Mouse (Mus musculus): ENCODE measurements around the gene Cyb5rl. TPM values are rescaled to one million over a fixed set of nuclear protein-coding genes. Genes with fewer than 3 reads are reported as not detected.
"Not testable (repeated sequence)": the region's sequence is repeated elsewhere in the genome, so short reads cannot be mapped to it uniquely, and the experiment has no call there.

Gene Cyb5rl
- polyA plus RNA-seq, 1 experiment from 2014 or later = 3.6 TPM

DNA sequence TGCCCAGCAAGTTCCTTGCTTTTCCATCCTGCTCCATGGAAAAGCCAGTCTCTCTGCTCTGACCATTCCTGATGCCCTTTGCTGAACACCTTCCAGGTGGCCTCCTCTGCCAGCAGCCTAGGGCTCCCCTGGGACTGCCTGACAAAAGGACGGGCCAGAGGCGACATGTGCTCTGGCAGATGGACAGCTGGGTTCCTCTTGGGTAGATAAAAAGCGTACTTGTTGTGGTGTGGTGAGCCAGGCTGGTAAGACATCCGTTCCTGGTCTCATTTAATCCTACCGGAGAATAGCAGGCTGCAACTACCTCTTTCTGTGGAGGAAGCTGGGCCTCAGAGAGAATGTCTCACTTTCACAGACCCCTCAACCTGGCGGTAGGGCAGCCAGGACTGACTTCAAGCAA is 29.3 kb downstream of the Cyb5rl start:
- H3K27me3 ChIP-seq = no peaks in the 10 kb centered on the region
- H3K4me3 ChIP-seq = no peak overlapping the region
- H3K4me2 ChIP-seq (replicated peaks) = no peak overlapping the region
- 33% methylated on average over 6 of the region's 6 CpGs for WGBS
- no peak for ATAC-seq (replicated peaks)
- no peak overlapping the region for H3K27ac ChIP-seq (replicated peaks)
- no peak overlapping the region for H3K9ac ChIP-seq (replicated peaks)
- peaks cover 3% of the 10 kb centered on the region; the same call in 1 of the 2 replicates for H3K4me1 ChIP-seq
- no peaks in the 10 kb centered on the region for H3K9me3 ChIP-seq
- no peaks in the 10 kb centered on the region for H3K36me3 ChIP-seq

GRCm38 (mm10) chr4:107096841-107097373 is 30.1 kb downstream of the Cyb5rl start, which contains the start of gene Cdcp2:
Gene Cdcp2 (plus strand): TSS chr4:107096891.
- ATAC-seq (replicated peaks) = no peak
- Histone ChIP-seq H3K4me1 (peaks cover 3% of the 10 kb centered on the region; the same call in 1 of the 2 replicates), H3K4me3 (no peak within 1 kb of the TSS), H3K9ac (replicated peaks) (no peak within 1 kb of the TSS), H3K27me3 (no peaks in the 10 kb centered on the region), H3K27ac (replicated peaks) (no peak within 1 kb of the TSS), H3K4me2 (replicated peaks) (no peak within 1 kb of the TSS), H3K36me3 (no peaks in the 10 kb centered on the region), H3K9me3 (no peaks in the 10 kb centered on the region)
- WGBS = 58% methylated on average over 16 of the region's 16 CpGs

DNA sequence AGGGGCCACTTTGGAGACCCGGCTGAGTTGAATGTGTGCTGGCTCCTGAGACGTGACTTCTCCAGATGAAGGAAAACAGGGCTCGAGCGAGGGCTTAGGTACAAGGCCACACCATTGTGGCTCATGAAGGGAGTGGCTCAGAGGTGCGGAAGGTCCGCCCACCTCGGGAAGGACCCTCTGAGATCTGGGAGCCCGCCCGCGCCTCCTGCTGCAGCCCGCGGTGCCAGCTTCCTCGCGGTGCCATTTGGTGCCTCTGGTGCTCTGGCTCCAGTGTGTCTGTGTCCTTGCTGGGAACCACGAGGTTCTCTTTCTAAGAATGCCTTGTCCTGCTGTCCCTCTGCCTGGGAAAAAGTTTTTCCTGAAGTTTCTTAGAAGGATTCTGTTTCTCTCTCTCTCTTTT is 31.1 kb downstream of the Cyb5rl start:
- Histone ChIP-seq H3K9ac (replicated peaks) (no peak overlapping the region), H3K9me3 (no peaks in the 10 kb centered on the region), H3K4me3 (no peak overlapping the region), H3K27ac (replicated peaks) (no peak overlapping the region), H3K36me3 (no peaks in the 10 kb centered on the region), H3K4me2 (replicated peaks) (no peak overlapping the region), H3K27me3 (no peaks in the 10 kb centered on the region), H3K4me1 (peaks cover 3% of the 10 kb centered on the region; the same call in 1 of the 2 replicates)
- ATAC-seq (replicated peaks) = no peak
- 66% methylated on average over 15 of the region's 15 CpGs for WGBS

GRCm38 (mm10) chr4:107098375-107098774 is 31.6 kb downstream of the Cyb5rl start:
- Histone ChIP-seq H3K36me3 (no peaks in the 10 kb centered on the region), H3K9ac (replicated peaks) (no peak overlapping the region), H3K4me1 (peaks cover 3% of the 10 kb centered on the region; the same call in 1 of the 2 replicates), H3K4me2 (replicated peaks) (no peak overlapping the region), H3K9me3 (no peaks in the 10 kb centered on the region), H3K4me3 (no peak overlapping the region), H3K27ac (replicated peaks) (no peak overlapping the region), H3K27me3 (no peaks in the 10 kb centered on the region)
- no peak for ATAC-seq (replicated peaks)
- WGBS = 87% methylated on average over 10 of the region's 10 CpGs

DNA sequence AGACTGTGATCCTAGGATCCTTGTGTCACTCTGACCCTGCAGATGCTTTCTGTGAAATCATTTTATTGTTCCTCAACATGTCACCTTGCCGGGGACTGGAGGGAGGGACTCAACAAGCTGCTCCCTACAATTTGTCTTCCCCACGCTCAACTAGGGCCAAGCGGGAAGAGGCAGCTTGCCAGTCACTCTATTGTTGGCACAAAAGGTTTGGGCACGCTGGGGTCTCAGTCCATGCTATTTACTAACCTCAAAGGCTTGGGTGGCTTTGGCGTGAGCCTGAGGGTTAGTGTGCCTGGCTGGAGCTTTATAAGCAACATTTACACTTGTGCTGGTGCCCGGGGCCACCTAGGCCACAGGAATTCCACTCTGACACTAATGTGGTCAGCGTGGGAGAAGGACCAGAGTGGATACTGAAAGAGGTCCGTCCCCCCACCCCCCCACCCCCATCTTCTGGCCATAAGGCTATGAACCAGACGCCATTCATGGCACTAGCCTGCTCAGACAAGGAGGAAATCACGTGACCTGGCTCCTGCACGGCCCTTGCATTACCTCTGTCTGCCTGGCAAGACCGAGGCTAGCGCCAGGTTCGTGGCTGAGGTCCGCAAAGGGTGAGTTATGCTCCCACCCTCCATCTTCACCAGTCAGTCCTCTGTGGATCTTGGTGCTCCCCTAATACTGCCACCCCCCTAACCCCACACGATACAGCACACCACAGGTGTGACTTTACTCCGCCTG is 32.2 kb downstream of the Cyb5rl start:
- no peak overlapping the region for H3K4me2 ChIP-seq (replicated peaks)
- H3K4me3 ChIP-seq = no peak overlapping the region
- peaks cover 3% of the 10 kb centered on the region; the same call in 1 of the 2 replicates for H3K4me1 ChIP-seq
- no peak overlapping the region for H3K9ac ChIP-seq (replicated peaks)
- H3K27me3 ChIP-seq = no peaks in the 10 kb centered on the region
- no peaks in the 10 kb centered on the region for H3K36me3 ChIP-seq
- no peaks in the 10 kb centered on the region for H3K9me3 ChIP-seq
- no peak overlapping the region for H3K27ac ChIP-seq (replicated peaks)
- 66% methylated on average over 17 of the region's 17 CpGs for WGBS
- ATAC-seq (replicated peaks) = no peak

GRCm38 (mm10) chr4:107102220-107102619 is 35.4 kb downstream of the Cyb5rl start:
- Histone ChIP-seq H3K27ac (replicated peaks) (no peak overlapping the region), H3K4me3 (no peak overlapping the region), H3K4me1 (no peaks in the 10 kb centered on the region; the same call in 1 of the 2 replicates), H3K36me3 (no peaks in the 10 kb centered on the region), H3K27me3 (no peaks in the 10 kb centered on the region), H3K9me3 (no peaks in the 10 kb centered on the region), H3K9ac (replicated peaks) (no peak overlapping the region), H3K4me2 (replicated peaks) (no peak overlapping the region)
- 80% methylated on average over 8 of the region's 8 CpGs for WGBS
- no peak for ATAC-seq (replicated peaks)

DNA sequence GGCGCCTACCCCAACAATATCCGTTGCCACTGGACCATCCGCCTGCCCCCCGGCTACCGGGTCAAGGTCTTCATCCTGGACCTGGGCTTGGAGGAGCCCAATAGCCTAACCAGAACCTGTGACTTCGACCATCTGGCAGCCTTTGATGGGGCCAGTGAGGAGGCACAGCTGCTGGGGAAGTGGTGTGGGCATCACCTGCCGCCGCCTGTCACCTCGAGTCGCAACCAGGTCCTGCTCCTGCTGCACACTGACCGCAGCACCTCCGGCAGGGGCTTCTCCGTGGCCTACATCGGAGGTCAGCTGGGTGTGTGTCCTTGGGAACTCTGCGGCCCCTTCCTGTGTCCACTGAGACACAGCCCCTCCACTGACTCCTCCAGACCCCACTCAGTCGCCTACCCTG is 40.0 kb downstream of the Cyb5rl start:
- H3K4me2 ChIP-seq (replicated peaks) = no peak overlapping the region
- H3K4me1 ChIP-seq = 0 out of 2 replicates have a peak, but pooled peaks cover 4% of the 10 kb centered on the region
- H3K27ac ChIP-seq (replicated peaks) = no peak overlapping the region
- no peak overlapping the region for H3K4me3 ChIP-seq
- H3K27me3 ChIP-seq = no peaks in the 10 kb centered on the region
- no peak for ATAC-seq (replicated peaks)
- no peak overlapping the region for H3K9ac ChIP-seq (replicated peaks)
- 92% methylated on average over 16 of the region's 16 CpGs for WGBS
- H3K9me3 ChIP-seq = no peaks in the 10 kb centered on the region
- no peaks in the 10 kb centered on the region for H3K36me3 ChIP-seq

DNA sequence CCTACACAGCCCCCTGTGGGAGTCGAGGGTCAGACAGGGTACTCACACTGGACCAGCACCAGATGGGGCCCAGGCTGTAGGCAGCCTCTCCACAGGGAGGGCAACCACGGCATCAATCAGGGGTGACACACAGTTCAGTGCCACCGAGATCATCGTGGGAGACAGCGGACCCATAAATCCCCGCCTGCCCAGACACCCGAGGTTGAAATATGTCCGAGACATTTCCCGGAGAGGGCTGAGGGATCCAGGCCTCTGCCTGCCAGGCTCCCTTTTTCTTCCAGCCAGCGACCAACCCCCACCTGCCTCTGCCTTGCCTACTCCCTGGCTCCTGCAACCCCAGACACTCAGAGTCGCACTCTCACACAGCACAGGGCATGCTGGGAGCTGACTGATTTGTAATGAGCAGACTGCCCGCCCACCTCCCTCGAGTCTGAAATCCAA is 41.5 kb downstream of the Cyb5rl start:
- ATAC-seq (replicated peaks) = no peak
- Histone ChIP-seq H3K27me3 (no peaks in the 10 kb centered on the region), H3K9me3 (no peaks in the 10 kb centered on the region), H3K36me3 (no peaks in the 10 kb centered on the region), H3K27ac (replicated peaks) (no peak overlapping the region), H3K4me1 (0 out of 2 replicates have a peak, but pooled peaks cover 4% of the 10 kb centered on the region), H3K4me3 (no peak overlapping the region), H3K4me2 (replicated peaks) (no peak overlapping the region), H3K9ac (replicated peaks) (no peak overlapping the region)
- WGBS = 52% methylated on average over 13 of the region's 13 CpGs

DNA sequence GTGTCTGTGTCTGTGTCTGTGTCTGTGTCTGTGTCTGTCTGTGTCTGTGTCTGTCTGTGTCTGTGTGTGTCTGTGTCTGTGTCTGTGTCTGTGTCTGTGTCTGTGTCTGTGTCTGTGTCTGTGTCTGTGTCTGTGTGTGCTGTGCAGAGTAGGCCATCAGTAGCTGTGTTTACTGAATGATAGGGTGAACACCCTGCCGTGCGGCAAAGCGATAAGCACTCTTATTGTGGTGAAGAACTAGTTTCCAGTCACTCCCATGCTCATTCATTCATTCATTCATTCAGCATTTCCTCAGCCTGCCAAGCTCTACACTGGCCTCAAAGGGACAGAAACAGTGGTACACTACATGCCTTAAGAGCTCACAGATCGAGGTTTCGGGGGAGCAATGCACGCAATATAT is 42.4 kb downstream of the Cyb5rl start:
- not testable (repeated sequence) for H3K4me1 ChIP-seq; H3K4me2 ChIP-seq (replicated peaks); H3K9ac ChIP-seq (replicated peaks); H3K27ac ChIP-seq (replicated peaks); H3K27me3 ChIP-seq; H3K36me3 ChIP-seq; H3K9me3 ChIP-seq; ATAC-seq (replicated peaks); H3K4me3 ChIP-seq
- WGBS = 93% methylated on average over 6 of the region's 6 CpGs

DNA sequence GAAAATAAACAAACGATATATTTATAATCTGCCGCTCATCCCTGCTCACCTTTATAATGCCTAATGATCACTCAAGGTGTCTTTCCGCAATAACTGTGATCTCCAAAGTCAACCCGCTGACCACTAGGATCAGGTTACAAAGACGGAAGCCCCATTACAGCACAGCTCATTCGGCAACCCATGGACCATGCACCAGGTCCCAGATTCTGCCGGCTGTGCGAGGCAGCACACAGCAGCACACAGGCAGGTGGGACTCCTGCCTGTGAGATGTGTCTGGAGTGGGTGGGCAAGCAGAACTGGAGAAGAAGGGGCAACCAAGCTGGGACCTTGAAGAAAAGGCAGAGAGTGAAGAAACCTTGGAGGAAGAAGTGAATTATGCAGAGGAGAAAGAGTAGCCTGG is 47.5 kb downstream of the Cyb5rl start:
- H3K27me3 ChIP-seq = no peaks in the 10 kb centered on the region
- no peaks in the 10 kb centered on the region for H3K36me3 ChIP-seq
- H3K4me2 ChIP-seq (replicated peaks) = no peak overlapping the region
- no peak overlapping the region for H3K9ac ChIP-seq (replicated peaks)
- H3K4me1 ChIP-seq = no peaks in the 10 kb centered on the region
- H3K27ac ChIP-seq (replicated peaks) = no peak overlapping the region
- no peak for ATAC-seq (replicated peaks)
- no peaks in the 10 kb centered on the region for H3K9me3 ChIP-seq
- no peak overlapping the region for H3K4me3 ChIP-seq
- 70% methylated on average over 8 of the region's 8 CpGs for WGBS

DNA sequence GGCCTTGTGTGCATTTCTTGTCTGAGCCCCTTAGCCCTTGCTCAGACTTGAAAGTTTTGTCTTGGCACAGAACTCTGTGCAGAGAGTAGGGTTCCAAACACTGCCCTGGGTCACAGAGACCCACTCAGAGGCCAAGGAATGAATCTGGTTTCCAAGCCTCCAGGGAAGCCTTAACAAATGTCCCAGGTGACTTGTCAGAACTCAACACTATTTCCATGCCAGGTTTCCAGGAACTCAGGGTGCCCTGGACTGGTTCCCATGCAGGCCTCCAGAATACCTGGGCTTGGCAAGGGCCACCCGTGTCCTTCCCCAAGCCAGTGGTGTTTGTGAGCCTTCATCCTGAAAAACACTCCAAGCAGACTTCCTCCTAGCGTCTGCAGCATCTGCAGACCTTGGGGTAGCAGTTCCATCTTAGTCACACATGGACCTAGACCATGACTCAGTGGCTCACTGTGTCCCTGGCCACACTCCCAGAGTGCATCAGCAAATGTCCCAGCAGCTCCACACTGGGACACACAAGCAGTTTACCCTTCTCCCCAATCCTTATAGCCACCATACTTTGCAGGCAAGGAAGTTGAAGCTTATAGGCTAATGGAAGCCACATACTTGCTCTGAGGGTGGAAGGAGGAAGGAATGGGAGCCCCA is 51.1 kb downstream of the Cyb5rl start:
- Histone ChIP-seq H3K27me3 (no peaks in the 10 kb centered on the region), H3K4me3 (no peak overlapping the region), H3K27ac (replicated peaks) (no peak overlapping the region), H3K4me1 (0 out of 2 replicates have a peak, but pooled peaks cover 2% of the 10 kb centered on the region), H3K36me3 (no peaks in the 10 kb centered on the region), H3K9me3 (no peaks in the 10 kb centered on the region), H3K4me2 (replicated peaks) (no peak overlapping the region), H3K9ac (replicated peaks) (no peak overlapping the region)
- ATAC-seq (replicated peaks) = no peak
- 90% methylated on average over 2 of the region's 2 CpGs for WGBS

GRCm38 (mm10) chr4:107119056-107119455 is 52.3 kb downstream of the Cyb5rl start:
- 0 out of 2 replicates have a peak, but pooled peaks cover 2% of the 10 kb centered on the region for H3K4me1 ChIP-seq
- no peak overlapping the region for H3K27ac ChIP-seq (replicated peaks)
- no peaks in the 10 kb centered on the region for H3K36me3 ChIP-seq
- no peak overlapping the region for H3K9ac ChIP-seq (replicated peaks)
- 66% methylated on average over 4 of the region's 4 CpGs for WGBS
- H3K4me3 ChIP-seq = no peak overlapping the region
- H3K27me3 ChIP-seq = no peaks in the 10 kb centered on the region
- no peaks in the 10 kb centered on the region for H3K9me3 ChIP-seq
- no peak overlapping the region for H3K4me2 ChIP-seq (replicated peaks)
- ATAC-seq (replicated peaks) = no peak
